ENCODE assay signal across 8 mouse cellular contexts in genomic region chr2:18996451-18997211, GRCm38 (mm10). TPM values are rescaled to one million over a fixed set of nuclear protein-coding genes. Genes with fewer than 3 reads are reported as not detected.
DNase-seq lines count a peak whose midpoint lies in the region; ATAC-seq lines count a peak whose summit lies in the region.

No protein-coding gene starts in this region.

- H3K9ac ChIP-seq in kidney, embryonic 15.5 days, result peak overlapping the region; percentile 74

- H3K27ac ChIP-seq in heart, embryonic 10.5 days, result peak overlapping the region; percentile 95; the same call in 1 of the 2 replicates
- peak overlapping the region; percentile 48 for H3K27ac ChIP-seq in kidney, embryonic 15.5 days

- no peaks in the 10 kb centered on the region; the same call in 1 of the 2 replicates for H3K9me3 ChIP-seq in heart, embryonic 10.5 days
- no peaks in the 10 kb centered on the region for H3K9me3 ChIP-seq in kidney, embryonic 15.5 days (replicated peaks)

- DNase-seq in right cerebral cortex, adult 2 months (ENCODE audit: low spot score in 2 of 2), result peak; percentile 19 to 40
- DNase-seq in right cerebral cortex, postnatal 4 days, result no peak
- peak; percentile 51 for DNase-seq in cerebellum, adult 9-11 months
- no peak for DNase-seq in heart, embryonic 10.5 days (ENCODE audit: low spot score)
- DNase-seq in lung, postnatal 10 days, result peak; percentile 36
- peak; percentile 14 for DNase-seq in retina, postnatal 7 days (ENCODE audit: low read depth, low spot score)
- no peak for DNase-seq in urinary bladder, postnatal 14 days (ENCODE audit: low spot score)

- H3K4me3 ChIP-seq in heart, embryonic 10.5 days, result peak overlapping the region; percentile 84
- peak overlapping the region; percentile 73 for H3K4me3 ChIP-seq in kidney, embryonic 15.5 days (replicated peaks)

- peak overlapping the region; percentile 68 for H3K4me2 ChIP-seq in kidney, embryonic 15.5 days

- H3K27me3 ChIP-seq in heart, embryonic 10.5 days (ENCODE audit: insufficient read depth, poor library complexity, severe bottlenecking), result no peaks in the 10 kb centered on the region
- no peaks in the 10 kb centered on the region for H3K27me3 ChIP-seq in kidney, embryonic 15.5 days

- ATAC-seq in kidney, embryonic 15.5 days (replicated peaks; ENCODE audit: low FRiP score), result no peak

- no peaks in the 10 kb centered on the region for H3K36me3 ChIP-seq in heart, embryonic 10.5 days
- H3K36me3 ChIP-seq in kidney, embryonic 15.5 days, result no peaks in the 10 kb centered on the region

- WGBS in heart, embryonic 10.5 days, result under 1% methylated on average over 25 of the region's 25 CpGs
- WGBS in kidney, embryonic 15.5 days, result under 1% methylated on average over 25 of the region's 25 CpGs

- peaks cover 26% of the 10 kb centered on the region for H3K4me1 ChIP-seq in heart, embryonic 10.5 days
- H3K4me1 ChIP-seq in kidney, embryonic 15.5 days, result peaks cover 26% of the 10 kb centered on the region

RNA-seq across cellular contexts. Expression of gene Pip4k2a, which starts 1.3 kb away (rescaled TPM):
- 7.4 and 12.0 TPM in 2 replicates for polyA plus RNA-seq in heart, embryonic 10.5 days (2016; fragmentation: Nextera tagmentation; extraction: Ambion mirVana)
- polyA plus RNA-seq in kidney, embryonic 15.5 days (2015; fragmentation: Nextera tagmentation; extraction: Ambion mirVana), result 13.2 TPM in 2 replicates

RNA-seq across cellular contexts. Expression of gene 4930426L09Rik, which starts 1.5 kb away (rescaled TPM):
- 0.18 and 0.38 TPM in 2 replicates for polyA plus RNA-seq in heart, embryonic 10.5 days (2016; fragmentation: Nextera tagmentation; extraction: Ambion mirVana)
- 0.27 and 0.33 TPM in 2 replicates for polyA plus RNA-seq in kidney, embryonic 15.5 days (2015; fragmentation: Nextera tagmentation; extraction: Ambion mirVana)

Comparison
In these comparisons a context has a peak if more than half of its experiments do, and no peak if none do; other contexts are left out.
1. DNase-seq: peak in right cerebral cortex, adult 2 months (2 of 2), cerebellum, adult 9-11 months (single experiment), lung, postnatal 10 days (single experiment) and retina, postnatal 7 days (single experiment); none in right cerebral cortex, postnatal 4 days (single experiment), heart, embryonic 10.5 days (single experiment) and urinary bladder, postnatal 14 days (single experiment).